Mouse (Mus musculus): ENCODE results near the gene Snd1.

GRCm38 (mm10) chr6:28431538-28431855 is 43.4 kb upstream of the Snd1 start:
- TF ChIP-seq CTCF (IDR thresholded peaks at IDR 0.05; ENCODE audit: borderline replicate concordance, insufficient read depth, low read length): no peak
- TF ChIP-seq POLR2A (IDR thresholded peaks at IDR 0.05; ENCODE audit: low read depth, low read length): no peak

All from embryonic fibroblast, embryonic 13.5 days (primary cell).